Mouse (Mus musculus) left cerebral cortex, adult 18-20 months (tissue): ENCODE results near the gene Leng9. TPM values are rescaled to one million over a fixed set of nuclear protein-coding genes. Genes with fewer than 3 reads are reported as not detected.

Experiments used
- DNase-seq, 2 experiments: peaks; one replicate each; pipeline ENCODE4 v3.0.0; 2021 to 2022; ENCODE audit warnings: low spot score in 2 of 2, mixed read lengths in 1 of 2
- total RNA-seq, 2 experiments: library from RNA; stranded (reverse); gene quantifications; 2 replicates each; pipeline ENCODE4 v1.2.3; 2021

Gene Leng9
- total RNA-seq, 2 experiments from 2014 or later: 6.0 to 6.9 TPM

- DNase-seq: no peak
Observed at GRCm38 (mm10) chr7:4144766-4145551, 5.2 kb downstream of the Leng9 start.

DNA sequence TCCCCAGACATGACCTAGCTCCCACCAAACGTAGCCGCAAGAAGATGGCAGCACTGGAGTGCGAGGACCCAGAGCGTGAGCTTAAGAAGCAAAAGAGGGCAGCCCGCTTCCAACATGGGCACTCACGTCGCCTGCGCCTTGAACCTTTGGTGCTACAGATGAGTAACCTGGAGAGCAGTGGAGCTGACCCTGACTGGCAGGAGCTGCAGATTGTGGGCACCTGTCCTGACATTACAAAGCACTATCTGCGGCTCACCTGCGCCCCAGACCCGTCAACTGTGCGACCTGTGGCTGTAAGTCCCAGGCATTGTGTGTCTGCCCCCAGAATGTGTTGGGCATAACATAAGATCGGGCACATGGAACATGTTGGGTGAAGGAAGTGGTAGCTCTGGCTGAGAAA is 6.1 kb downstream of the Leng9 start:
- DNase-seq: no peak

- DNase-seq: no peak
Observed at GRCm38 (mm10) chr7:4143506-4143905, 6.7 kb downstream of the Leng9 start.

DNA sequence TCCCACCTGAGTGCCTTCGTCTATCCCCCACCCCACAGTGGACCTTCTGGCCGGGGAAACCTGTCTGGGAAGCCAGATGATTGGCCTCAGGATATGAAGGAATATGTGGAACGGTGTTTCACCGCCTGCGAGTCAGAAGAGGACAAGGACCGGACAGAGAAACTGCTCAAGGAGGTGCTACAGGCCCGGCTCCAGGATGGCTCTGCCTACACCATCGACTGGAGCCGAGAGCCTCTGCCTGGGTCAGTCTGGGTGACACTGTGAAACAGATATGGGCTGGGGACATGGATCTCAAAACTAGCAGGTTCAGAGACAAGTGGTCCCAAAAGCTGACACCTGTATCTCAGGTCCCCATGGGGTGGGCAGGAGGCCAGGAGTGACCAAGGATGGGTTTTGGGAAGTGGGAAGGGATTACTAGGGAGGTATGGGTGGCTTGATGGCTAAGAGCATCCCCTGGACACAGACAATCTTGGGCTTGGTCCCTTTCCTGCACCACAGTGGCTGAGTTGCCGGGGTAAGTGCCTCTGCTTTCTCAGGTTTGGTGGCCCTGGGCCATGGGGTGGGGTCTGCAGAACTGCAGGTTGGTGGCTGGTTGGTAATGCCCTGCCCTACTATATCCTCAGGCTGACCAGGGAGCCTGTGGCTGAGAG is 7.3 kb downstream of the Leng9 start:
- DNase-seq: no peak

- no peak for DNase-seq
Observed at GRCm38 (mm10) chr7:4141648-4142325, 8.4 kb downstream of the Leng9 start.

- DNase-seq: no peak
Observed at GRCm38 (mm10) chr7:4139391-4139790, 10.8 kb downstream of the Leng9 start.

- DNase-seq: no peak
Observed at GRCm38 (mm10) chr7:4138671-4139070, 11.5 kb downstream of the Leng9 start.

DNA sequence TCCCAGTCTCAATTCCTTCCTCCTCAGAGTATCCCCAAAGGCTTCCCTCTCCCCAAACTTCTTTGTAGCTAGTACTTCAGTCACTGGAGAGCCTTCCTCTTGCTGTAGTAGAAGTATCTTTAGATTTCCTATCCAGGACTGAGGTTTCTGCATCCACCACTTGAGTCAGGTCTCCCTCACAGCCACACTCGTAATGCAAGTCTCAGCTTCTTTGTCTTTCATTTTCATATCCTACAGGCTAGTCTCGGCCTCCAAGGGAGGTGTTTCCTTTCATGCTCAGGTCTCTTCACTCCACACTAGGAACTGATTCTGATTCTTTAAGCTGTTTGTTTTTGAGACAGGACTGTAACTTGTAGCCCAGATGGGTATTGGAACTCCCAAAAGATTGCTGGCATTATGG is 12.0 kb downstream of the Leng9 start:
- no peak for DNase-seq

DNA sequence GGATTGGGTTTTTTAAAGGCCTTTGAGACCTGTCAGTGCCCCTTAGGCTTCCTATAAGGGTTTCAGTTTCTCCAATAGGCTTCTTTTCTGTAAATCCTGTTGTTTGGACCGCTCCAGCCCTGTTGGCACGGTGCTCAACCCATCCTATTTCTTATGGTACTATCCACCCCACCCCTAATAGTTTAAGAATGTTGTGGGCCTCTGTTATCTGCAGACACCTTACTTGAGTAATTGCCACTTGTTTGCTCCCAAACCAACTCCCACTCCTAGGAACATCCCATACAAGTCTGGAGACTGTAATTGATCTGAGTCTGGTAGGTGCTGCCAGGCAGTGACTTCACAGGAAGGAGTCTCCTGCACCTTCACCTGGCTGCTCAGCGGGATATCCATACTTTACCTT is 12.4 kb downstream of the Leng9 start:
- no peak for DNase-seq

DNA sequence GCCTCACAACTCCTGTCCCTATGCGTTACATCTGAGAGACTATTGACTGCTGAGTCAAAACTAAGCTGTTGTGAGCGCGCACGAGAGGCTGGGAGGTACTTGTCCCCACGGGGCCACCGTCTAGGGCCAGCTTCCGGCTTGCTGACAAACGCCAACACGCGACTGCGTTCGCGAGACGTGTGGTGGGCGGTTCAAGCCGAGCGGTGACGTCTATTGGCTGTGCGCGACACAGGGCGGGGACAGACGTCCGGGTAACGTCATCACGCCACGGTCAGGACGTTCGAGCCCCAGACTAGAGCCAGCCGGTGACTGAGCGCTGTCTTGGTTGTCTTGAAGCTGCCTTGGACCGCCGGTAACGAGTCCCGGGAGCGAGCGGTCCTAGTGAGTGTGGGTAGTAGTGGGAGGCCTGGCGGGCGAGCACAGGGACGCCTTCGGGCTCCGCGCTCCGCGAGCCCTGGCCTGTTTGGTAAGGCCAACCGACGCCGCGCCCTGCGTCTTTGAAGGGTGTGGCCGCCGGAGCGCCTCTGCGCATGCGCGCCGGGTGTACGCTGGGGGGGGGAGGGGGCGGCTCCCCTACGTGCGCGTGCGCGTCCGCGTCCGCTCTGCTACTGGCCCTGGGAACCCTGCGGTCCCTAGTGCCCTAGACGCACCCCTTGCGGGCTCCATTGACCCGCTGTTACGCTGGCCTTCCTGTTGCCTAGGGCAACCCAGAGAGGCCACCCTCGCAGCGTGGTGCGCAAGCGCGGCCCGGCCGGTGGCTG is 13.2 kb downstream of the Leng9 start, which contains the start of gene Leng8:
Leng8 (plus strand) TSS at position 269 of the 761 bp plus-strand sequence.
- peak; percentile 99 to 100 for DNase-seq

DNA sequence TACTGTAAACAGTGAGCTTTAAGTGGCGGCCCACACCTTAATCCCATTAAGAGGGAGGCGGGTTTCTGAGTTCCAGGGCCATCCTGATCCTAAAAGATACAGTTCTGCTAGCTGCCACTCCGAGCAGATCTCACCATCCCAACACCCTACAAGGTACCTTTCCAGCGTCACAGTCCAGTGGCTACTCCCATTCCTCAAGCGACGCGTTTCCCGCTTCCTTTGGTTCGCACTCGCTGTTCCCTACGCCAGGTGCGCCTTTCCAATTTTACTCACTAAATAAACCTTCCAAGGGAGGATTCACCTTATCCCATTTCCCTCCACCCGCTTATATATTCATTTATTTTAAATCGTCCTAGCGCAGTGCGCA is 13.8 kb downstream of the Leng9 start:
- no peak for DNase-seq

DNA sequence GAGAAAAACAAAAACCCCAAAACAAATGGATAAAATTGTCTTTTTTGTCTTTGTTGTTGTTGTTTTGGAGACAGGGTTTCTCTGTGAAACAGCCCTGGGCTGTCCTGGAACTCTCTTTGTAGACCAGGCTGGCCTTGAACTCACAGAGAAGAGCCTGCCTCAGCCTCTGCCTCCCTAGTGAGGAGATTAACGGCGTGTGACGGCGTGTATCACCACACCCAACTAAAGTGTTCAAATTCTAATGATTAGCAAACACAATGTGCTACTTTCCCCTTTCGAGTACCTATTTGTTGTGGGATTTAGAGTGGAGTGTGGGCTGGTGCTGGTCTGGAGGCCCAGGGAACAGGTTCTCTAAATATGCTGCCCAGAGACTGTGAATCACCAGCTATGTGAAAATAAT is 15.3 kb downstream of the Leng9 start:
- DNase-seq: no peak

DNA sequence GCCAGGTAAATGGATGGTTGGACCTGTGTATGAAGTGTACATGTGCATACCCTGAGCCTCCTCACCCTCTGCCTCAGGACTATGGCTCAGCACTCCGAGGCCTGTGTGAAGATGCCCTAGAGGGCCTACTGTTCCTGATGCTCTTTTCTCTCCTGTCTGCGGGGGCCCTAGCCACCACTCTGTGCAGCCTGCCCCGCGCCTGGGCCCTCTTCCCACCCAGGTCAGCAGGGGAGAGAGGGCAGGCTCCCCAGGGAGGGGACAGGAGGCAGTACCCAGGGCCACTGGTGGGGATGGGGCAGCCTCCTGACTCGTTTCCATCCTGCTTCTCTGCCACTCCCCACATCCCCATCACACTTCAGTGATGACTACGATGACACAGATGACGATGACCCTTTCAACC is 17.2 kb downstream of the Leng9 start:
- DNase-seq: no peak

GRCm38 (mm10) chr7:4132581-4132980 is 17.6 kb downstream of the Leng9 start:
- DNase-seq: peak in 1 of 2 experiments; percentile 78

DNA sequence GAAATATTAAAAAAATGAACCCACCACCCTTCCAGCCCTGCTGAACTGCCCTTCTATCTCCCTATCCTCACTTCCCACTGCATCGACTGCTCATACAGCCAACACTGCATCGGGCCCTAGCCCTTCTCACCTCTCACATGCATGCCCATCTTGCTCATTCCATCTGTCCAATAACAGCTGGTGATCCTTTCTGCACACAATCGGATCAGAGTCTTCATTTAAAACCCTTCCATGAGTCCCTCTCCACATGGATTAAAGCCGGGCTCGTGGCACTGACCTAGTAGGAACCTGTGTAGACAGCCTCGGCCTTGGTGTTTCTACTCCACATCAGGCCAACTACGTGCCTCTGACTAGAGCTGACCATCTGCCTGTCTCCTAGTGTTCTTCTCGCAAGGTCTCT is 18.2 kb downstream of the Leng9 start:
- no peak for DNase-seq

DNA sequence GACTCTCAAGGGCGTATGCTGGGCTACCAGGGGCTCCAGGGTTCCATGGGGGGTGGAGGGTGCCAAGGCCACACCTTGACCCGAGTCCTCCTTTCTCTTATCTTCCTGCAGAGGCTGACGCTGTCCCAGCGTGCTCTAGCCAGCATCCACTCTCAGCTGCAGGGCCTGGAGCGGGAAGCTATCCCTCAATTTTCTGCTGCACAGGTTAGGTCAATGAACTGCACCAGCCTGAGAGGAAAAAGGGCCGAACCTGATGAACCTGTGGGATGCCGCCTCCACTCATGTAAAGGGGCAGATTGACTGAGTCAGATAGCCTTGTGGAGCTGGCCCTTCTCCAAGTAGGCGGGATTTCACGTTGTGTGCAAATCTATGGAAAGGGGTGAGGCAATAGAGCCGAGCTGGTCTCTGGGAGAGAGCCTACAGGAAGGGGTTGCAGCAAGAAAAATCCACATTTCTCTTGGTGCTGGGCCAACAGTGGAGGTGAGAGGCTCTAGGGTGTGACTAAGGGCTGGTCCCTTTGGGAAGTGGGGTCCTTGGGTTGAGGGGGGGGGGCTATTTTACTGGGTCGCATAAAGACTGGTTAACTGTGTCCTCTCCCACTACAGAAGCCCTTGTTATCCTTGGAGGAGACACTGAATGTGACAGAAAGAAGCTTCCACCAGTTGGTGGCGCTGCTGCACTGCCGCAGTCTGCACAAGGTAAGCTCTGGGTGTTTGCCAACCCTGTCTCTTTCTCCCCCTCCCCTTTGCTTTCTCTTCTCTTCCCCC is 19.3 kb downstream of the Leng9 start:
- peak; percentile 85 to 90 for DNase-seq

GRCm38 (mm10) chr7:4128860-4129259 is 21.3 kb downstream of the Leng9 start:
- no peak for DNase-seq

DNA sequence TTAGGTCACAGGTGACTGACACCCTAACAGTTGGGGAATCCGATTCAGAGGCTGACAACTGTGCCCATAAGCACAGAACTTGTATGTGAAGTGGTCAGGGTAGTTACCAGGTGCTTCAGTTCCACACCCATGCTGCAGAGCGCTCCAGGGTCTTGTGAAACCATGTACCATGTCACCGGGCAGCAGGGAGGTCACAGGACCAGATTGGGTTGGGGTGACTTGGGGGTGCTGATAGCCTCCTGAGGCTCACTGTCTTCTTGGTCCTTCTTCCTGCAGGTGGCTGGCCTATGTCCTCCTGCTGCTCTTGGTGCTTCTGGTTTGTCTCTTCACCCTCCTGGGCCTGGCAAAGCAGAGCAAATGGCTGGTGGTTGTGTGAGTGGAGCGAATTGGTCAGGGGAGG is 22.3 kb downstream of the Leng9 start:
- DNase-seq: no peak

DNA sequence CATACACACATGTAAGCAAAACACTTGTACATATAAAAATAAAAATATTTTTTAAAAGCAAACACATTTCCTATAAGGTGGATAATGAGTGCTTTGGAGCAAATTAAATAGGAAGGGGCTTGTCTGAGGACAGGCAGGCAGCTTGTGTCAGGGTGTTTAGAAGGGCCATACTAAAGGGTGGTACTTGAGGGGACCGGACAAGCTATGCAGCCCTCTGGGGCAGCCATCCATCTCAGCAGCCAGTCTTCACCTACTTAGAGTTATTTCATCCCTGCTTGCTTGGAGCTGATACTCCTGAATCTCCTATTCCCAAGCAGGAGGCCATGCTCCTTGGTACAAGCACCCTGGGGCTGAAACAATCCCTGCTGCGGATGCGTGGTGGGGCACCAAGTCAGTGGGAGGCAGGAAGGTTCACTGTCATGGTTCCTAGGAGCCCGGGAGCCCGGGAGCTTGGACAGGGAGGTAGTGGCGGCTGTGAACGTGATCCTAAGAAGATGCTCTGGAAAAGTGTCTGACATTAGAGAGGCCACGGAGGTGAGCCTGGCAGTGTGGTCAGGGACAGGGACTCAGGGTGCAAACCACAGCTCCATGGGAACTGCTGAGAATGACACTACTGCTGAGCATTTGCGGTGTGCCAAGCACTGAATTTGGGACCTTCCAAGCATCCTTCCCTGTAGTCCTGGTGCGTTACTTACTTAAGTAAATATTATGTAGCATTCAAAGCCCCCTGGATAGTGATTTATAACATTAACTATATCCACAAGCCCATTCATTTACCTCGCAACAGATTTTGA is 23.0 kb downstream of the Leng9 start:
- no peak for DNase-seq

DNA sequence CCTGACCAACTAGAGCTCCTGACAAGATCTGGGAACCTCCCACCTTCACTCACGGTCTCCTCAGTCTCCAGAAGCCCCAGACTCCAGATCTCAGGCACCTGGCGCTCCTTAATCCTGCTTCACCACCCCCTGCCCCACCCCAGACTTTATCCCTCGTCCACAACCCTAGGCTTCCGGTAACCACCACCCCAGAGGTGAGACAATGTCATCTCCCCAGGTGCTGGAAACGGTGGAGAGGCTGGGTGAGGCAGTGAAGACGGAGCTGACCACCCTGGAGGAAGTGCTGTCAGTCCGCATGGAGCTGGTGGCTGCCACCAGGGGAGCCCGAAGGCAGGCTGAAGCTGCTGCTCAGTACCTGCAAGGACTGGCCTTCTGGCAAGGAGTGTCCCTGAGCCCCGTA is 24.9 kb downstream of the Leng9 start:
- no peak for DNase-seq
